Mouse (Mus musculus) hindbrain, embryonic 11.5 days (tissue): ENCODE data around the gene Fyn. TPM values are rescaled to one million over a fixed set of nuclear protein-coding genes. Genes with fewer than 3 reads are reported as not detected.

Source experiments
- ATAC-seq: fragments of 200-750 bp; cut with Nextera tagmentation; 2 replicates; pipeline ENCODE4 v1.8.0; 2017; ENCODE audit warnings: mild to moderate bottlenecking, moderate TSS enrichment, moderate library complexity; ENCODE audit not compliant: low FRiP score
- DNase-seq: peaks from one replicate; pipeline ENCODE4 v3.0.0-alpha.2; 2015; ENCODE audit warnings: low spot score
- H3K27ac ChIP-seq: fragments of 300-500 bp; sonication (generic); 2 replicates; pipeline ENCODE4 v1.5.1; 2014; ENCODE audit warnings: mild to moderate bottlenecking, low read depth, low read length
- H3K27me3 ChIP-seq: fragments of 300-500 bp; sonication (generic); 2 replicates; pipeline ENCODE4 v1.6.1; 2014; ENCODE audit warnings: mild to moderate bottlenecking, low read length, moderate library complexity, mixed read lengths; ENCODE audit not compliant: control insufficient read depth, insufficient read depth
- H3K36me3 ChIP-seq: fragments of 300-500 bp; sonication (generic); 2 replicates; pipeline ENCODE4 v1.6.1; 2014; ENCODE audit warnings: mild to moderate bottlenecking, low read length, moderate library complexity, mixed read lengths; ENCODE audit not compliant: control insufficient read depth, insufficient read depth
- H3K4me1 ChIP-seq: fragments of 300-500 bp; sonication (generic); replicated peaks from 2 replicates; pipeline ENCODE4 v1.6.1; 2014; ENCODE audit warnings: low read length, mixed read lengths; ENCODE audit not compliant: control insufficient read depth, insufficient read depth
- H3K4me2 ChIP-seq: fragments of 300-500 bp; sonication (generic); replicated peaks from 2 replicates; pipeline ENCODE4 v1.6.1; 2014; ENCODE audit warnings: mild to moderate bottlenecking, low read depth, low read length
- H3K4me3 ChIP-seq: fragments of 300-500 bp; sonication (generic); 2 replicates; pipeline ENCODE4 v1.5.1; 2014; ENCODE audit warnings: low read depth, low read length
- H3K9ac ChIP-seq: fragments of 300-500 bp; sonication (generic); 2 replicates; pipeline ENCODE4 v1.6.1; 2014; ENCODE audit warnings: low read depth, low read length
- H3K9me3 ChIP-seq: fragments of 300-500 bp; sonication (generic); 2 replicates; pipeline ENCODE4 v1.6.1; 2016; ENCODE audit warnings: low read length; ENCODE audit not compliant: control insufficient read depth
- WGBS: fragments of 180-500 bp; shearing (Covaris S2); extraction: QIAGEN DNeasy Blood & Tissue Kit; methylation state at CpG from one replicate; pipeline ENCODE4 v1.1.7; 2014; 5-methylcytosine and 5-hydroxymethylcytosine counted together
- polyA plus RNA-seq: library from polyadenylated mRNA; unstranded; fragments of >200 nt; fragmentation: Nextera tagmentation; extraction: Ambion mirVana; gene quantifications from 2 replicates; pipeline ENCODE4 v1.2.1, GENCODE M21; 2014

The Fyn gene
- polyA plus RNA-seq, 1 experiment from 2014 or later, result 51.1 TPM

DNA sequence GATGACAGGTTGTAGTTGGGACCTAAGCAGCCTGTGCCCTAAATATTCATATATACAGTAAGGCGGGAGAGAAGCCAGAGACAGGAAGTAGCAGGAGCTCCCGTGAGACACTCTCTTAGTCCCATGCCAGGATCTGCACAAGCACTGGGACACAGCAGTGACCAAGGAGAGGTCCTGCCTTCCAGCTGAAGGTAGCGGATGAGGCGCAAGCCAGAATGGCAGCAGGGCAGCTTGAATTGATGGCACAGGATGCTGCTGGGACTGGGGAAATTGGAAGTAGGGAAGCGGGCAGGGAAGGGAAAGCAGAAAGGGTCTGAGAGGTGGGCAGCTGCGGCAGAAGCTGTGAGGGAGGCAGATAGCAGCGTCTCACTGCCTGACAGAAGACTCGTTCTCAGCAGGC, 81.7 kb downstream of the Fyn start:
- DNase-seq, result no peak
- Histone ChIP-seq H3K27me3 (no peaks in the 10 kb centered on the region), H3K9ac (no peak overlapping the region), H3K36me3 (no peaks in the 10 kb centered on the region), H3K4me3 (no peak overlapping the region), H3K4me2 (no peak overlapping the region), H3K4me1 (peaks cover 4% of the 10 kb centered on the region; the same call in 1 of the 2 replicates), H3K9me3 (no peaks in the 10 kb centered on the region), H3K27ac (peak overlapping the region; percentile 60)
- ATAC-seq, result no peak
- 67% methylated on average over 8 of the region's 8 CpGs for WGBS

DNA sequence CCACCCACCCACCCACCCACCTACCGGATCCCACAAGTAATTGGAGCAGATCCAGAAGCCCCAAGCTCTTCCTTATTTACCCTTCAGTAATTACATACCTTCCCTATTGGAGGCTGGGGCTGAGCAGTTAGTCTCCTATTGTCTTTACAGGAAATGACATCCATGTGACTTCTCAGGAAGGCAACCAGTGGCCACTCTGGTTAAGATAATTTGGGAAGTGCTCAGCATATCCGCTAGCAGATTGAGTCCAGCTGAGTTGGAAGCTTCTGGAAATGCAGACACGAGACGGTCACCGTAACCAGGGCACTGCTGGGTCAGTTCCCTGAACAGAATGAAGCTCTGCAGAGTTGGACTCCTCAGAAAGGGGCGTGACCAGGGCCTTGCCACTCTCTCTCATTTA, 82.4 kb downstream of the Fyn start:
- ATAC-seq, result 0 out of 2 replicates have a peak, but pooled peaks have one; percentile 15
- no peak overlapping the region for H3K27ac ChIP-seq
- no peak for DNase-seq
- no peak overlapping the region for H3K9ac ChIP-seq
- no peak overlapping the region for H3K4me3 ChIP-seq
- WGBS, result 60% methylated on average over 6 of the region's 6 CpGs
- no peaks in the 10 kb centered on the region for H3K36me3 ChIP-seq
- no peak overlapping the region for H3K4me2 ChIP-seq
- no peaks in the 10 kb centered on the region for H3K27me3 ChIP-seq
- H3K4me1 ChIP-seq, result peaks cover 4% of the 10 kb centered on the region; the same call in 1 of the 2 replicates
- no peaks in the 10 kb centered on the region for H3K9me3 ChIP-seq

DNA sequence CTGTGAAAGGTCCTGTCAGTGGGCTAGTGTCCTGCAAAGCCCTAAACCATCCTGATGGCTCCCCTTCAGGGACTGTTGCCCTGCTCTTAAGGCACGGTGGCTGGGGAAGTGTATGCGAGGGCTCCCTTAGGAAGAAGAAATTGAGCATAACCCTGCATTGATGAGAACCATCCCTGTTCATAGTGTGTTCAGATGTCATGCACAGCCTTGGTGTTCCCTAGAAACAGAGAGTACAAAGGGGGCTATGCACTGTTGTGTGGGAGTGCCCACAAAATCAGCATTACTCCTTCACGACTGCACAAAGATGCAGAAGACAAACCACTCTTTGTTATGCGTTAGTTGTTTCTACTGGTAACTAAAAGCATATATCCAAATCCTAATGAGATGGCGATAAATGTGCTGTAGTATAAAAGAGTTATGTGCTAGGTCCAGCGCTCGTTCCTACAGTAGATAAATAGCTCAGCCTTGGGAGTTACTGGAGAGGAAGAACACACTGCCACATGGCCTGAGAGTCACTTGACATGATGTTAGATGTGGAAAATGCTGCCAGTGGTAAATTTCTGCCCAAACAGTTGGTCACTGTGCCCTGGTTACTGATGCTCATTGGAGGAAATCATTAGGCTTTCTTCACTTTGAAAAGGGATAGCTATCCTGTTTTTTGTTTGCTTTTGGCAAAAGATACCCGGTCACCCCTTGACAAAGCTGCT, 83.4 kb downstream of the Fyn start:
- WGBS, result 70% methylated on average over 8 of the region's 8 CpGs
- no peak overlapping the region for H3K9ac ChIP-seq

DNA sequence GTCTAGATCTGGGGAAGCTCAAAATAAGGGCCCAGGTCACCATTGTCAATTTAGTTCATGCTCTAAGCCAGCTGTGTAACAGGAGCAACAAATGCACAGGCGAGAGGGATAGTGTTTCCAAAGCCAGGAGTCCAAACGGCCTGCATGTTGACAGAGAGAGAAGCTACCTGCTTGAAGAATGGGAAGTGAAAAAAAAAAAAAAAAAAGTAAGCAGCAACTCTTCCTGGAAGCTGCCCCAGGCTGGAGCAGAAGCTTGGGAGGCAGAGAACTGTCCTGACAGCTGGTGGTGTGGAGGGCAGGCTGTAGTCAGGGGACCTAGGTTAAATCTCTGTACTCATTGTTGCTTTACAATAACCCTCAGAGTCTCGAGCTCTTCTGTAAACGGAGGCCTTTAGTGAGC, 86.7 kb downstream of the Fyn start:
- Histone ChIP-seq H3K4me2 (no peak overlapping the region), H3K9me3 (no peaks in the 10 kb centered on the region), H3K27ac (no peak overlapping the region), H3K27me3 (no peaks in the 10 kb centered on the region), H3K36me3 (no peaks in the 10 kb centered on the region), H3K9ac (no peak overlapping the region), H3K4me1 (peaks cover 10% of the 10 kb centered on the region), H3K4me3 (no peak overlapping the region)
- ATAC-seq (no peak), DNase-seq (no peak)
- 60% methylated on average over 4 of the region's 4 CpGs for WGBS

More for the DNA sequence above, 83.4 kb downstream of the Fyn start:
- ATAC-seq (0 out of 2 replicates have a peak, but pooled peaks have one; percentile 25), DNase-seq (no peak)
- Histone ChIP-seq H3K4me2 (no peak overlapping the region), H3K27ac (no peak overlapping the region; the same call in 1 of the 2 replicates), H3K36me3 (no peaks in the 10 kb centered on the region), H3K9me3 (no peaks in the 10 kb centered on the region), H3K27me3 (no peaks in the 10 kb centered on the region), H3K4me1 (peaks cover 4% of the 10 kb centered on the region; the same call in 1 of the 2 replicates), H3K4me3 (no peak overlapping the region)

DNA sequence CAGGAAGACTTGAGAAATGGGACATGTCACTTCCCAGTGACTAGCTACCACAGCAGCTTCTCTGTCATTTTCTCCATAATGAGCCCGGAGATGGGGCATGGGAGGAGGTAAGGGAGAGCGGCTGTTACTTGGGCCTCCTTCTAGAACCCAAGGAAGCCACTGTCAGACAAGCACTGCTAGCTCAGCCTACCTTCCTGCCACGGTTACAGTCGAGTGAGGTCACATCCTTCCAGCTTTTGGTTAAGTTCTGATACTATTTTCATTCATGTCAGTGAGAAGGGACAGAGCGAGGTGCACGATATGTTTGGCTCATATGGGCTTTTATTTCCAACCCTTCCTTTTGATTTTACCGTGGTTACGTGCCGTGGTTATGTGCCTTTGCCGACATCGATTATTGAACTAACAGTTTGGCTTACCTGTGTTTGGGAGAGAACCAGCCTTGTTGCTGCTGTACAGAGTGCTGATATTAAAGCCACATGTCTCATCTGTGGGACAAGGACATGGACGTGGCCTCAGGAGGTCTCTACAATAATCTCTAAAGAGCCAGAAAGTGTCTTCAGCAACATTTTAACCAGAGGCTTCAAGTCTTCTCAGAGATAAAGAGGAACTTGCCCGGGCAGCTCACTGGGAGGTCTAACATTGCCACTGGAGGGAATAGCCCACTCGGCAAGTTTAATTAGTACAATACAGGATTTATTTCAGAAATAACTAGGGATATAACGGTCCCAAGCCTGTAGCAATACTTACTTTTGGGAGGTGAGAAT, 87.4 kb downstream of the Fyn start:
- Histone ChIP-seq H3K27ac (no peak overlapping the region), H3K4me3 (no peak overlapping the region), H3K9ac (no peak overlapping the region), H3K9me3 (no peaks in the 10 kb centered on the region), H3K27me3 (no peaks in the 10 kb centered on the region), H3K4me2 (no peak overlapping the region), H3K4me1 (peaks cover 9% of the 10 kb centered on the region), H3K36me3 (no peaks in the 10 kb centered on the region)
- 90% methylated on average over 15 of the region's 15 CpGs for WGBS
- no peak for DNase-seq
- no peak for ATAC-seq

DNA sequence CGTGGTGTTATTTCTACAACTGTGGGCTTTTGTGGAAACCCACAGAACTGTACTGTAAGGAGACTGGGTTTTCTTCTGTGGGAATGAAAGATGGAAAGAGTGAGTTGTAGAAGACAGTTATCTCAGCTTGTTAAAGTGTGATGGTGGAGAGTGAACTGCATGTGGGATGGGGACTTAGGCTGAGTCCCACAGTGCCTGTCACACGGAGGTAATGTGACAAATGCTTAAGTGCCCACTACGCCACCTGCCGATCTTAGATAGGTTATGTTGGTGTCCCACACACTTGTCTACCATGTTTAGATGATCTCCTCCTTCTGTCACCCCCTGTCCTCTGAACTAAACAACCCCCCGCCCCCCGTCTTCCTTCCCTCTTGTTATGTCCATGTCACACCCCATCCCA, 88.1 kb downstream of the Fyn start:
- Histone ChIP-seq H3K27me3 (no peaks in the 10 kb centered on the region), H3K36me3 (no peaks in the 10 kb centered on the region), H3K4me3 (no peak overlapping the region), H3K27ac (0 out of 2 replicates have a peak overlapping the region, but pooled peaks have one; percentile 39), H3K9ac (no peak overlapping the region), H3K4me2 (no peak overlapping the region), H3K4me1 (peaks cover 9% of the 10 kb centered on the region), H3K9me3 (no peaks in the 10 kb centered on the region)
- ATAC-seq, result no peak
- no peak for DNase-seq
- 89% methylated on average over 6 of the region's 6 CpGs for WGBS

DNA sequence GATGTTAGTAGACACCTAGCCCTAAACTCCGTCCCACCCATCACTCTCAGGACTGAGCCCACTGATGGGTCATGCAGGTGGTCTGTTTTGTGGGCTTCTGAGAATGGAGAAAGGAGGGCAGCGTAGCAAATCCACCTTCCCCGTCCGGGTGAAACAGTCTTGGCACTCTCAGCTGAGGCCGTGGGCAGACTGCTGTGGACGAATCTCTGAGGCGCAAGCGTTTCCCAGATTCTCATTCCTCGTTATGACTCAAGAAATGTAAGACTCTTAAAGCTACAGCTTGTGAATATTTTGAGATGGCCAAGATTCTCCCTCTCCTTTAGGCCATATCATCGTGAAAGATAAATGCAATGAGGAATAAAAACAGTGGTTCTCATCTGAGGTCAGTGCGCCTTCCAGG, 88.6 kb downstream of the Fyn start:
- ATAC-seq, result no peak
- H3K27ac ChIP-seq, result 0 out of 2 replicates have a peak overlapping the region, but pooled peaks have one; percentile 39
- peaks cover 10% of the 10 kb centered on the region; the same call in 1 of the 2 replicates for H3K4me1 ChIP-seq

DNA sequence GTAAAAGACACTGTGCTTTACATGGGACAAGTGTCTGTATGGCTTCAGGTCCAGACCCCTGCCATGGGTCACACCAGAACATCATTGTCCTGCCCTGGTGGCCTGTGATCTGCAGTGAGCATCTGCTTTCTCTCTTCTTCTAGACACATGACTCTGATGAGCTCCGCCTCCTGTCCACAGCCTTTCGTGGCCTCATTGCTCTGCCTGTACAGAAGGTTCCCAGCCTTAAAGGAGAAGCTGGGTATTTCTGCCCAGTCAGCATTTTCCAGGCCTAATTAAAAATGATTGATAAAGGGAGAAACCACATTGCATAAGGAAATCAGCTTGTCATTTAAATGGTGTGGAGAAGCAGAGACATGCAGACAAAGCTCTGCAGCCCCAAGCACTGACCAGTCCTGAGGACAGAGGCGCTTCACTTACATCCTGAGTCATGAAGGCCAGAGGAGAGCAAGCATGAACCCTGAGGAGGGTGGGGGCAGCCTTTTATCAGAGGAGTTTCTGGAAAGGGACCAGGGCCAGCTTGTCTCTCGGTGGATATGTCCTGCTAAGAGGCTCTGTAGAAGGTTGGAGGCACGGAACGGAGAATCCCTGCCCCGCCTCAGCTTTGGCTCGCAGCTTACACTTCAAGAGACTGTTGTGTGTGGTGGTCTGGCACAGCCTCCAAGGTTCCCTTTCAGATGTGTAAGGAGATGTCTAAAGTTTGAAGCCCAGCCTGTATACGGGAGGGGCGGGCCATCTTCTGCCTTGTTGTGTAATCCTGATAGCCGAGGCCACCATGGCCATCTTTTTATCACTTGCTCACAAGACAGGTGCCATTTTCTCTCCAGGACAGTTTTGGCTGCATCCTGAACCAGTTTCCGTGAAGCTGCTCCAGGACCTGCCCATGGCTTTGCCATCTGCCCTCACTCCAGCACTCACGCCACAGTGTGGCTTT, 90.4 kb downstream of the Fyn start:
- WGBS, result 71% methylated on average over 13 of the region's 13 CpGs
- ATAC-seq, result peak; percentile 75
- H3K36me3 ChIP-seq, result no peaks in the 10 kb centered on the region
- H3K9ac ChIP-seq, result 0 out of 2 replicates have a peak overlapping the region, but pooled peaks have one; percentile 2
- no peaks in the 10 kb centered on the region for H3K9me3 ChIP-seq
- peak; percentile 36 for DNase-seq
- H3K27me3 ChIP-seq, result no peaks in the 10 kb centered on the region
- no peak overlapping the region for H3K4me3 ChIP-seq
- H3K4me2 ChIP-seq, result no peak overlapping the region
- peaks cover 10% of the 10 kb centered on the region; the same call in 1 of the 2 replicates for H3K4me1 ChIP-seq
- H3K27ac ChIP-seq, result peak overlapping the region; percentile 31; the same call in 1 of the 2 replicates

More for the DNA sequence above, 88.6 kb downstream of the Fyn start:
- no peak overlapping the region for H3K9ac ChIP-seq
- WGBS, result 91% methylated on average over 11 of the region's 11 CpGs
- H3K9me3 ChIP-seq, result no peaks in the 10 kb centered on the region
- no peak for DNase-seq
- H3K27me3 ChIP-seq, result no peaks in the 10 kb centered on the region
- H3K4me2 ChIP-seq, result no peak overlapping the region
- H3K4me3 ChIP-seq, result no peak overlapping the region
- H3K36me3 ChIP-seq, result no peaks in the 10 kb centered on the region
